Mouse (Mus musculus) testis, adult 2 months (tissue): Measurements from ENCODE around the gene Pde4d.

Source experiments
- CTCF ChIP-seq: fragments of 200-500 bp; IDR thresholded peaks from 2 replicates; pipeline ENCODE4 v1.5.1; 2012; ENCODE audit warnings: low read depth, mild to moderate bottlenecking, inconsistent platforms, low read length, moderate library complexity; ENCODE audit not compliant: control insufficient read depth, insufficient read depth, insufficient replicate concordance
- POLR2A ChIP-seq: fragments of 200-500 bp; IDR thresholded peaks from 2 replicates; pipeline ENCODE4 v1.6.1; 2012; ENCODE audit warnings: low read depth, mild to moderate bottlenecking, inconsistent platforms, low read length, moderate library complexity; ENCODE audit not compliant: control insufficient read depth

GRCm38 (mm10) chr13:109609106-109609804, 1159.5 kb downstream of the Pde4d start:
- no peak for TF ChIP-seq POLR2A
- no peak for TF ChIP-seq CTCF
